Mouse (Mus musculus): Measurements from ENCODE around the gene Gorasp2. TPM values are rescaled to one million over a fixed set of nuclear protein-coding genes. Genes with fewer than 3 reads are reported as not detected.

Gene Gorasp2
- total RNA-seq, 1 experiment = 55.2 TPM

DNA sequence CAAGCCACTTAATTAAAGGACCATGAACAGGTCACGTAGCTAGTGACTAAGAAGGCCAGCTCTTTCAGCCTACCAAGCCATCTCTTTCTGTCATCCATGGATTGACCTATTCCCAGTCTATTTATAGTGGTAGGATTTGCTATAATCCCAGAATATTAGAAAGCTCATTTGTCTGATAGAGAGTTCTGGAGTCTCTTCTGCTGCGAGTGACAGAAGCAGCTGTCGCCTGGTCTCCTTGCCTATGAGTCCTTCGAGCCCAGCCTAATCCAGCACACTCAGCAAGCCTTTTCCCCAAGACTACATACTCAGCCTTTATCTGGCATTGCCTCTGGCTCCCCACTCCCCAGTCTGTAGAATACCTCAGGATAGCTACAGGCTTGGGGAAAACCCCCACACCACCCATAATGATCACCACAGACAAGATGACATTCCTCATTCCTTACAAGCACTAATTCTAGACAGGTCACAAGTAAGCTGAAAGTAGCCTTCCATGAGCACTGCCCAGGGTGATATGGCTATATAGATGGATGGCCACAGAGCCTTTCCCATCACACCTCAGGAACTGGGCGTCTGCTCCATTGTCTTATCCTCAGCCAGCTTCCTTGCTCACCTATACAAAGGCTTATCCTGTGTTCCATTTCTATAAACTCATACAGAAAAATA is 27.2 kb upstream of the Gorasp2 start:
- in situ Hi-C loops (cut with MboI; ENCODE audit: low sequenced_read_pairs in 2 of 2, unreplicated experiment in 2 of 2) = no loop called here
- H3K4me1 ChIP-seq (ENCODE audit: control insufficient read depth in 2 of 2, insufficient read depth in 2 of 2, low read length in 2 of 2, poor library complexity in 1 of 2) = peaks cover 4 to 13% of the 10 kb centered on the region in 2 experiments
- no peaks in the 10 kb centered on the region for H3K36me3 ChIP-seq (ENCODE audit: control insufficient read depth, insufficient read depth, low read length, poor library complexity, severe bottlenecking)
- TF ChIP-seq ZNF384 (IDR thresholded peaks at IDR 0.05; ENCODE audit: low read depth, low read length) = no peak
- TF ChIP-seq HCFC1 (IDR thresholded peaks at IDR 0.05; ENCODE audit: borderline replicate concordance, insufficient read depth, low read length) = no peak
- TF ChIP-seq CHD2 (IDR thresholded peaks at IDR 0.05; ENCODE audit: low read depth, low read length) = no peak
- no peak for TF ChIP-seq MAFK (IDR thresholded peaks at IDR 0.05; ENCODE audit: insufficient read depth, low read depth, low read length)
- no peak for TF ChIP-seq ZC3H11A (IDR thresholded peaks at IDR 0.05; ENCODE audit: borderline replicate concordance, low read depth, low read length)
- H3K4me3 ChIP-seq (ENCODE audit: insufficient read depth in 1 of 2, low read depth in 1 of 2, low read length in 2 of 2, poor library complexity in 1 of 2, severe bottlenecking in 1 of 2) = no peak overlapping the region
- H3K9ac ChIP-seq (ENCODE audit: insufficient read depth, low read depth, low read length, poor library complexity, severe bottlenecking) = no peak overlapping the region
- no peak overlapping the region for H3K27ac ChIP-seq (ENCODE audit: insufficient read depth, low read depth, low read length, poor library complexity, severe bottlenecking)
- H3K9me3 ChIP-seq (ENCODE audit: control insufficient read depth, insufficient read depth, low read depth, low read length) = no peaks in the 10 kb centered on the region
- DNase-seq (ENCODE audit: low read depth, low spot score) = no peak

- H3K4me3 ChIP-seq (ENCODE audit: insufficient read depth in 1 of 2, low read depth in 1 of 2, low read length in 2 of 2, poor library complexity in 1 of 2, severe bottlenecking in 1 of 2) = no peak overlapping the region
- no peak overlapping the region for H3K9ac ChIP-seq (ENCODE audit: insufficient read depth, low read depth, low read length, poor library complexity, severe bottlenecking)
- in situ Hi-C loops (cut with MboI; ENCODE audit: low sequenced_read_pairs in 2 of 2, unreplicated experiment in 2 of 2) = no loop called here
- no peaks in the 10 kb centered on the region for H3K36me3 ChIP-seq (ENCODE audit: control insufficient read depth, insufficient read depth, low read length, poor library complexity, severe bottlenecking)
- H3K27ac ChIP-seq (ENCODE audit: insufficient read depth, low read depth, low read length, poor library complexity, severe bottlenecking) = no peak overlapping the region
- no peaks in the 10 kb centered on the region for H3K9me3 ChIP-seq (ENCODE audit: control insufficient read depth, insufficient read depth, low read depth, low read length)
- H3K4me1 ChIP-seq (ENCODE audit: control insufficient read depth in 2 of 2, insufficient read depth in 2 of 2, low read length in 2 of 2, poor library complexity in 1 of 2) = no peaks in the 10 kb centered on the region
- no peak for DNase-seq (ENCODE audit: low read depth, low spot score)
- no peak for TF ChIP-seq CHD2 (IDR thresholded peaks at IDR 0.05; ENCODE audit: low read depth, low read length)
- no peak for TF ChIP-seq ZNF384 (IDR thresholded peaks at IDR 0.05; ENCODE audit: low read depth, low read length)
- TF ChIP-seq MAFK (IDR thresholded peaks at IDR 0.05; ENCODE audit: insufficient read depth, low read depth, low read length) = no peak
- no peak for TF ChIP-seq HCFC1 (IDR thresholded peaks at IDR 0.05; ENCODE audit: borderline replicate concordance, insufficient read depth, low read length)
- no peak for TF ChIP-seq ZC3H11A (IDR thresholded peaks at IDR 0.05; ENCODE audit: borderline replicate concordance, low read depth, low read length)
Observed at GRCm38 (mm10) chr2:70640968-70641367, 20.4 kb upstream of the Gorasp2 start.

GRCm38 (mm10) chr2:70642971-70643565 is 18.3 kb upstream of the Gorasp2 start:
- in situ Hi-C loops (cut with MboI; ENCODE audit: low sequenced_read_pairs in 2 of 2, unreplicated experiment in 2 of 2) = no loop called here
- Histone ChIP-seq H3K27ac (ENCODE audit: insufficient read depth, low read depth, low read length, poor library complexity, severe bottlenecking) (no peak overlapping the region), H3K36me3 (ENCODE audit: control insufficient read depth, insufficient read depth, low read length, poor library complexity, severe bottlenecking) (no peaks in the 10 kb centered on the region), H3K4me3 (ENCODE audit: insufficient read depth in 1 of 2, low read depth in 1 of 2, low read length in 2 of 2, poor library complexity in 1 of 2, severe bottlenecking in 1 of 2) (no peak overlapping the region), H3K9me3 (ENCODE audit: control insufficient read depth, insufficient read depth, low read depth, low read length) (no peaks in the 10 kb centered on the region), H3K4me1 (ENCODE audit: control insufficient read depth in 2 of 2, insufficient read depth in 2 of 2, low read length in 2 of 2, poor library complexity in 1 of 2) (no peaks in the 10 kb centered on the region), H3K9ac (ENCODE audit: insufficient read depth, low read depth, low read length, poor library complexity, severe bottlenecking) (no peak overlapping the region)
- no peak for DNase-seq (ENCODE audit: low read depth, low spot score)
- no peak for TF ChIP-seq CHD2 (IDR thresholded peaks at IDR 0.05; ENCODE audit: low read depth, low read length)
- no peak for TF ChIP-seq MAFK (IDR thresholded peaks at IDR 0.05; ENCODE audit: insufficient read depth, low read depth, low read length)
- TF ChIP-seq ZNF384 (IDR thresholded peaks at IDR 0.05; ENCODE audit: low read depth, low read length) = no peak
- no peak for TF ChIP-seq ZC3H11A (IDR thresholded peaks at IDR 0.05; ENCODE audit: borderline replicate concordance, low read depth, low read length)

DNA sequence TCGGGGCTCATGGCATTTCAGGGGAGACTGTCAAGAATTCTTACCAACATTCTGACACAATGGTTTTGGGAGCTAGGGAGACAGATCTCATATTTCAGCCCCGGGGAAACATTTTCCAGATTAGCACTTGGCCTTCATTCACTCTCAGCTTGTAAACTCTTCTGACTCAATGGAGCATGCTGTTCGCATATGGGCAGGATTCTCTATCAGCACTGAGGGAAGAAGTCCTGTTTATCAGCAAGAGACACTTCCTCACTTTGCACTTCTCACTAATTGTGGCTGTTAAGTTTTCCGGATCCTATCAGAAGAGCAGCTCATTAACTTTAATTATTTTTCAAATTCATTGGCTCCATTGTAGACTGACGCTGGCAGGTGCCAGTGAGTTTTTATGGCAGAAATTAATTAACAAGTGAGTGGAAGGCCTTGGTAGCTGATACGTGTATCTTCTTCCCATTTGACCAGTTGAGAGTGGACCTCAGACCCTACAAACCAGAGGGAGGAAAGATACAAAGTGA is 16.1 kb upstream of the Gorasp2 start:
- Histone ChIP-seq H3K9me3 (ENCODE audit: control insufficient read depth, insufficient read depth, low read depth, low read length) (no peaks in the 10 kb centered on the region), H3K36me3 (ENCODE audit: control insufficient read depth, insufficient read depth, low read length, poor library complexity, severe bottlenecking) (no peaks in the 10 kb centered on the region), H3K9ac (ENCODE audit: insufficient read depth, low read depth, low read length, poor library complexity, severe bottlenecking) (no peak overlapping the region), H3K27ac (ENCODE audit: insufficient read depth, low read depth, low read length, poor library complexity, severe bottlenecking) (no peak overlapping the region), H3K4me1 (ENCODE audit: control insufficient read depth in 2 of 2, insufficient read depth in 2 of 2, low read length in 2 of 2, poor library complexity in 1 of 2) (no peaks in the 10 kb centered on the region), H3K4me3 (ENCODE audit: insufficient read depth in 1 of 2, low read depth in 1 of 2, low read length in 2 of 2, poor library complexity in 1 of 2, severe bottlenecking in 1 of 2) (no peak overlapping the region)
- DNase-seq (ENCODE audit: low read depth, low spot score) = no peak
- no peak for TF ChIP-seq ZC3H11A (IDR thresholded peaks at IDR 0.05; ENCODE audit: borderline replicate concordance, low read depth, low read length)
- no peak for TF ChIP-seq MAFK (IDR thresholded peaks at IDR 0.05; ENCODE audit: insufficient read depth, low read depth, low read length)
- TF ChIP-seq ZNF384 (IDR thresholded peaks at IDR 0.05; ENCODE audit: low read depth, low read length) = no peak
- no peak for TF ChIP-seq CHD2 (IDR thresholded peaks at IDR 0.05; ENCODE audit: low read depth, low read length)
- no peak for TF ChIP-seq HCFC1 (IDR thresholded peaks at IDR 0.05; ENCODE audit: borderline replicate concordance, insufficient read depth, low read length)
- in situ Hi-C loops (cut with MboI; ENCODE audit: low sequenced_read_pairs in 2 of 2, unreplicated experiment in 2 of 2) = no loop called here

All from ES-E14 (cell line).